Mouse (Mus musculus) ES-E14 (cell line): ENCODE measurements around the gene Tdp2. TPM values are rescaled to one million over a fixed set of nuclear protein-coding genes. Genes with fewer than 3 reads are reported as not detected.

Experiments
- DNase-seq: peaks from one replicate; pipeline ENCODE4 v3.0.0-alpha.2; 2013; ENCODE audit warnings: low read depth, low spot score
- H3K27ac ChIP-seq: 2 replicates; pipeline ENCODE4 v1.5.1; 2012; ENCODE audit warnings: low read depth, mild to moderate bottlenecking, low read length, moderate library complexity, mixed read lengths; ENCODE audit not compliant: poor library complexity, insufficient read depth, severe bottlenecking
- H3K36me3 ChIP-seq: 2 replicates; pipeline ENCODE4 v1.6.1; 2012; ENCODE audit warnings: mild to moderate bottlenecking, low read length, moderate library complexity, mixed read lengths; ENCODE audit not compliant: control insufficient read depth, poor library complexity, insufficient read depth, severe bottlenecking
- H3K4me1 ChIP-seq, 2 experiments: fragments of 150-350 bp in 1 of 2; sonication (generic) in 1 of 2; 2 replicates each; pipeline ENCODE4 v1.6.1; 2012; ENCODE audit warnings: low read length in 2 of 2, mild to moderate bottlenecking in 1 of 2, mixed read lengths in 1 of 2; ENCODE audit not compliant: control insufficient read depth in 2 of 2, insufficient read depth in 2 of 2, poor library complexity in 1 of 2
- H3K4me3 ChIP-seq, 2 experiments: fragments of 150-350 bp in 1 of 2; sonication (generic) in 1 of 2; 2 replicates each; pipeline ENCODE4 v1.5.1; 2012; ENCODE audit warnings: low read length in 2 of 2, low read depth in 1 of 2, mild to moderate bottlenecking in 1 of 2, mixed read lengths in 1 of 2; ENCODE audit not compliant: insufficient read depth in 1 of 2, poor library complexity in 1 of 2, severe bottlenecking in 1 of 2
- H3K9ac ChIP-seq: 2 replicates; pipeline ENCODE4 v1.6.1; 2012; ENCODE audit warnings: low read depth, mild to moderate bottlenecking, low read length, mixed read lengths; ENCODE audit not compliant: poor library complexity, insufficient read depth, severe bottlenecking
- H3K9me3 ChIP-seq: fragments of 150-350 bp; sonication (generic); 2 replicates; pipeline ENCODE4 v1.6.1; 2012; ENCODE audit warnings: low read depth, mild to moderate bottlenecking, low read length; ENCODE audit not compliant: control insufficient read depth, insufficient read depth
- CHD2 ChIP-seq: IDR thresholded peaks from 2 replicates; pipeline ENCODE4 v1.6.1; 2014; ENCODE audit warnings: mild to moderate bottlenecking, low read depth, low read length, inconsistent platforms
- HCFC1 ChIP-seq: IDR thresholded peaks from 2 replicates; pipeline ENCODE4 v1.6.1; 2012; ENCODE audit warnings: low read length, inconsistent platforms, borderline replicate concordance; ENCODE audit not compliant: insufficient read depth
- MAFK ChIP-seq: IDR thresholded peaks from 2 replicates; pipeline ENCODE4 v1.6.1; 2014; ENCODE audit warnings: mild to moderate bottlenecking, low read depth, low read length, inconsistent platforms; ENCODE audit not compliant: insufficient read depth
- ZC3H11A ChIP-seq: IDR thresholded peaks from 2 replicates; pipeline ENCODE4 v1.6.1; 2012; ENCODE audit warnings: low read depth, mild to moderate bottlenecking, inconsistent platforms, low read length, borderline replicate concordance
- ZNF384 ChIP-seq: IDR thresholded peaks from 2 replicates; pipeline ENCODE4 v1.6.1; 2012; ENCODE audit warnings: low read depth, low read length, inconsistent platforms
- in situ Hi-C, 2 experiments: fragments of 600-800 bp; cut with MboI; formaldehyde crosslinking; loops; one replicate each; pipeline ENCODE4 v1.15.1; 2025; ENCODE audit warnings: low sequenced_read_pairs in 2 of 2, inconsistent platforms in 1 of 2; ENCODE audit not compliant: unreplicated experiment in 2 of 2
- total RNA-seq: library from RNA; depleted of rRNA; stranded (reverse); fragments of 300-350 nt; gene quantifications from 2 replicates; pipeline ENCODE4 v1.2.3, GENCODE M21; 2012

Gene Tdp2
- total RNA-seq, 1 experiment = 52.7 TPM

- Histone ChIP-seq H3K9me3 (no peaks in the 10 kb centered on the region), H3K4me1 (peaks cover 2 to 4% of the 10 kb centered on the region in 2 experiments; a peak in 3 of 4 replicates), H3K36me3 (peaks cover 12% of the 10 kb centered on the region), H3K4me3 (no peak overlapping the region), H3K27ac (no peak overlapping the region), H3K9ac (no peak overlapping the region)
- in situ Hi-C loops = no loop called here
- DNase-seq = no peak
- TF ChIP-seq HCFC1 = no peak
- no peak for TF ChIP-seq ZNF384
- TF ChIP-seq CHD2 = no peak
- TF ChIP-seq ZC3H11A = no peak
- TF ChIP-seq MAFK = no peak
These were observed 25.4 kb upstream of the Tdp2 start for GRCm38 (mm10) chr13:24806079-24806478.

GRCm38 (mm10) chr13:24812521-24812920, 19.0 kb upstream of the Tdp2 start:
- Histone ChIP-seq H3K36me3 (peaks cover 8% of the 10 kb centered on the region), H3K27ac (no peak overlapping the region), H3K4me1 (peaks cover 0 to 2% of the 10 kb centered on the region in 2 experiments; a peak in 2 of 4 replicates), H3K9ac (no peak overlapping the region), H3K4me3 (no peak overlapping the region), H3K9me3 (no peaks in the 10 kb centered on the region)
- no peak for TF ChIP-seq ZNF384
- TF ChIP-seq HCFC1 = no peak
- in situ Hi-C loops = no loop called here
- DNase-seq = no peak

- Histone ChIP-seq H3K36me3 (peaks cover 8% of the 10 kb centered on the region), H3K4me1 (peaks cover 0 to 2% of the 10 kb centered on the region in 2 experiments; a peak in 2 of 4 replicates), H3K4me3 (no peak overlapping the region), H3K27ac (no peak overlapping the region), H3K9me3 (no peaks in the 10 kb centered on the region), H3K9ac (no peak overlapping the region)
- DNase-seq = no peak
- in situ Hi-C loops = no loop called here
- TF ChIP-seq ZNF384 = no peak
- TF ChIP-seq ZC3H11A = no peak
- no peak for TF ChIP-seq CHD2
- no peak for TF ChIP-seq MAFK
- no peak for TF ChIP-seq HCFC1
These were observed 16.9 kb upstream of the Tdp2 start for GRCm38 (mm10) chr13:24814616-24815015.

- Histone ChIP-seq H3K4me1 (peaks cover 0 to 2% of the 10 kb centered on the region in 2 experiments; a peak in 2 of 4 replicates), H3K27ac (no peak overlapping the region), H3K4me3 (no peak overlapping the region), H3K36me3 (peaks cover 6% of the 10 kb centered on the region), H3K9me3 (no peaks in the 10 kb centered on the region), H3K9ac (no peak overlapping the region)
- in situ Hi-C loops = no loop called here
- no peak for DNase-seq
- TF ChIP-seq CHD2 = 0 out of 2 replicates have a peak, but pooled peaks have one; percentile 12
- TF ChIP-seq ZC3H11A = no peak
- TF ChIP-seq ZNF384 = no peak
- TF ChIP-seq MAFK = no peak
These were observed 15.1 kb upstream of the Tdp2 start for GRCm38 (mm10) chr13:24816125-24817092.
